Mouse (Mus musculus) liver, postnatal 0 days (tissue): ENCODE data around the gene Itih4. TPM values are rescaled to one million over a fixed set of nuclear protein-coding genes. Genes with fewer than 3 reads are reported as not detected.

Experiments
- ATAC-seq: fragments of 200-750 bp; cut with Nextera tagmentation; 2 replicates; pipeline ENCODE4 v1.8.0; 2017; ENCODE audit warnings: mild to moderate bottlenecking, moderate library complexity
- DNase-seq: peaks from one replicate; pipeline ENCODE4 v3.0.0-alpha.2; 2016
- H3K27ac ChIP-seq: fragments of 300-500 bp; sonication (generic); 2 replicates; pipeline ENCODE4 v1.5.1; 2014; ENCODE audit warnings: antibody characterized with exemption, moderate library complexity, mild to moderate bottlenecking, low read depth
- H3K27me3 ChIP-seq: fragments of 300-500 bp; sonication (generic); 2 replicates; pipeline ENCODE4 v1.6.1; 2014; ENCODE audit warnings: low read length, control low read depth, mixed read lengths; ENCODE audit not compliant: insufficient read depth
- H3K36me3 ChIP-seq: fragments of 300-500 bp; sonication (generic); replicated peaks from 2 replicates; pipeline ENCODE4 v1.6.1; 2014; ENCODE audit warnings: mild to moderate bottlenecking, control low read depth, low read length, moderate library complexity, mixed read lengths; ENCODE audit not compliant: insufficient read depth
- H3K4me1 ChIP-seq: fragments of 300-500 bp; sonication (generic); 2 replicates; pipeline ENCODE4 v1.6.1; 2014; ENCODE audit warnings: antibody characterized with exemption, mild to moderate bottlenecking, control low read depth; ENCODE audit not compliant: insufficient read depth
- H3K4me2 ChIP-seq: fragments of 300-500 bp; sonication (generic); 2 replicates; pipeline ENCODE4 v1.6.1; 2014; ENCODE audit warnings: low read depth, mild to moderate bottlenecking, low read length, moderate library complexity, mixed read lengths
- H3K4me3 ChIP-seq: fragments of 300-500 bp; sonication (generic); 2 replicates; pipeline ENCODE4 v1.5.1; 2014; ENCODE audit warnings: low read depth, low read length
- H3K9ac ChIP-seq: fragments of 300-500 bp; sonication (generic); replicated peaks from 2 replicates; pipeline ENCODE4 v1.6.1; 2014; ENCODE audit warnings: mild to moderate bottlenecking, moderate library complexity
- H3K9me3 ChIP-seq: fragments of 300-500 bp; sonication (generic); 2 replicates; pipeline ENCODE4 v1.6.1; 2016; ENCODE audit warnings: mild to moderate bottlenecking, control low read depth, low read length, mixed read lengths
- CTCF ChIP-seq: sonication (generic); IDR thresholded peaks from 2 replicates; pipeline ENCODE4 v1.5.1; 2016; ENCODE audit warnings: antibody characterized with exemption, low read depth
- EP300 ChIP-seq: IDR thresholded peaks from 2 replicates; pipeline ENCODE4 v1.6.1; 2016; ENCODE audit warnings: antibody characterized with exemption, low read depth, mild to moderate bottlenecking
- WGBS: fragments of 180-500 bp; shearing (Covaris S2); extraction: QIAGEN DNeasy Blood & Tissue Kit; methylation state at CpG from one replicate; pipeline ENCODE4 v1.1.7; 2014; ENCODE audit not compliant: insufficient replicate concordance; 5-methylcytosine and 5-hydroxymethylcytosine counted together
- polyA plus RNA-seq: library from polyadenylated mRNA; unstranded; fragments of >200 nt; fragmentation: Nextera tagmentation; extraction: Ambion mirVana; gene quantifications from 2 replicates; pipeline ENCODE4 v1.2.1, GENCODE M21; 2015

Gene Itih4
- polyA plus RNA-seq, 1 experiment from 2014 or later = 661 TPM

GRCm38 (mm10) chr14:30856885-30857507 is 29.3 kb upstream of the Itih4 start:
- Histone ChIP-seq H3K27ac (no peak overlapping the region), H3K9ac (no peak overlapping the region), H3K36me3 (no peaks in the 10 kb centered on the region), H3K27me3 (no peaks in the 10 kb centered on the region), H3K9me3 (no peaks in the 10 kb centered on the region), H3K4me2 (no peak overlapping the region), H3K4me1 (peaks cover 7% of the 10 kb centered on the region), H3K4me3 (no peak overlapping the region)
- 0 out of 2 replicates have a peak, but pooled peaks have one; percentile 2 for ATAC-seq
- TF ChIP-seq EP300 (no peak), CTCF (no peak)
- 61% methylated on average over 10 of the region's 10 CpGs for WGBS
- DNase-seq = no peak

- Histone ChIP-seq H3K4me3 (no peak overlapping the region), H3K4me2 (no peak overlapping the region), H3K9ac (no peak overlapping the region), H3K27me3 (no peaks in the 10 kb centered on the region), H3K9me3 (no peaks in the 10 kb centered on the region), H3K36me3 (no peaks in the 10 kb centered on the region), H3K4me1 (peaks cover 7% of the 10 kb centered on the region), H3K27ac (no peak overlapping the region)
- WGBS = 71% methylated on average over 4 of the region's 4 CpGs
- TF ChIP-seq CTCF (peak; percentile 69), EP300 (no peak)
- no peak for ATAC-seq
- DNase-seq = peak; percentile 47
Observed at GRCm38 (mm10) chr14:30857990-30858389, 28.3 kb upstream of the Itih4 start.

GRCm38 (mm10) chr14:30861421-30862125 is 24.7 kb upstream of the Itih4 start:
- H3K4me2 ChIP-seq = peak overlapping the region; percentile 49; the same call in 1 of the 2 replicates
- peak overlapping the region; percentile 26; the same call in 1 of the 2 replicates for H3K9ac ChIP-seq
- peak overlapping the region; percentile 51 for H3K27ac ChIP-seq

GRCm38 (mm10) chr14:30862368-30862767 is 23.9 kb upstream of the Itih4 start:
- H3K27ac ChIP-seq = 0 out of 2 replicates have a peak overlapping the region, but pooled peaks have one; percentile 51
- peaks cover 8% of the 10 kb centered on the region; the same call in 1 of the 2 replicates for H3K36me3 ChIP-seq
- H3K4me1 ChIP-seq = peaks cover 7% of the 10 kb centered on the region
- 68% methylated on average over 9 of the region's 9 CpGs for WGBS
- H3K27me3 ChIP-seq = no peaks in the 10 kb centered on the region
- TF ChIP-seq EP300 = no peak
- no peak for TF ChIP-seq CTCF
- ATAC-seq = no peak
- no peak for DNase-seq
- no peaks in the 10 kb centered on the region for H3K9me3 ChIP-seq
- no peak overlapping the region for H3K4me3 ChIP-seq
- H3K9ac ChIP-seq = peak overlapping the region; percentile 26; the same call in 1 of the 2 replicates
- H3K4me2 ChIP-seq = no peak overlapping the region

More at GRCm38 (mm10) chr14:30861421-30862125, 24.7 kb upstream of the Itih4 start:
- Histone ChIP-seq H3K4me1 (peaks cover 7% of the 10 kb centered on the region), H3K27me3 (no peaks in the 10 kb centered on the region), H3K36me3 (peaks cover 8% of the 10 kb centered on the region; the same call in 1 of the 2 replicates), H3K9me3 (no peaks in the 10 kb centered on the region), H3K4me3 (no peak overlapping the region)
- DNase-seq (no peak), ATAC-seq (peak; percentile 65)
- TF ChIP-seq CTCF (0 out of 2 replicates have a peak, but pooled peaks have one; percentile 2), EP300 (no peak)
- 54% methylated on average over 16 of the region's 16 CpGs for WGBS

GRCm38 (mm10) chr14:30865311-30865710 is 21.0 kb upstream of the Itih4 start:
- Histone ChIP-seq H3K27me3 (no peaks in the 10 kb centered on the region), H3K4me2 (no peak overlapping the region), H3K4me1 (peaks cover 24% of the 10 kb centered on the region), H3K36me3 (peaks cover 8% of the 10 kb centered on the region; the same call in 1 of the 2 replicates), H3K9me3 (no peaks in the 10 kb centered on the region), H3K4me3 (no peak overlapping the region), H3K9ac (no peak overlapping the region), H3K27ac (no peak overlapping the region)
- ATAC-seq (no peak), DNase-seq (no peak)
- peak; percentile 65 for TF ChIP-seq CTCF
- no peak for TF ChIP-seq EP300
- whole genome bisulfite sequencing = 66% methylated on average over 3 of the region's 3 CpGs

- 20% methylated on average over 5 of the region's 5 CpGs for WGBS
- Histone ChIP-seq H3K27ac (no peak overlapping the region), H3K9me3 (no peaks in the 10 kb centered on the region), H3K4me1 (peaks cover 23% of the 10 kb centered on the region), H3K4me2 (no peak overlapping the region), H3K4me3 (no peak overlapping the region), H3K27me3 (no peaks in the 10 kb centered on the region), H3K9ac (no peak overlapping the region), H3K36me3 (peaks cover 10% of the 10 kb centered on the region; the same call in 1 of the 2 replicates)
- peak; percentile 85 for DNase-seq
- no peak for ATAC-seq
- no peak for TF ChIP-seq EP300
- peak; percentile 96 for TF ChIP-seq CTCF
Observed at GRCm38 (mm10) chr14:30867042-30867441, 19.2 kb upstream of the Itih4 start.
